Mouse (Mus musculus) lung, adult 2 months (tissue): ENCODE data around the gene Alcam. TPM values are rescaled to one million over a fixed set of nuclear protein-coding genes. Genes with fewer than 3 reads are reported as not detected.

Experiments used
- DNase-seq: peaks from one replicate; pipeline ENCODE4 v3.0.0; 2022
- H3K4me1 ChIP-seq: fragments of 200-500 bp; 2 replicates; pipeline ENCODE4 v1.6.1; 2011; ENCODE audit warnings: low read length; ENCODE audit not compliant: control insufficient read depth, insufficient read depth
- H3K4me3 ChIP-seq: fragments of 200-500 bp; replicated peaks from 2 replicates; pipeline ENCODE3; 2011; ENCODE audit warnings: low read depth, mild to moderate bottlenecking, control low read depth, low read length; ENCODE audit errors: extremely low read depth
- CTCF ChIP-seq: fragments of 200-500 bp; IDR thresholded peaks from 2 replicates; pipeline ENCODE4 v1.5.1; 2011; ENCODE audit warnings: mild to moderate bottlenecking, low read length, control low read depth; ENCODE audit not compliant: insufficient read depth
- POLR2A ChIP-seq: fragments of 200-500 bp; IDR thresholded peaks from 2 replicates; pipeline ENCODE4 v1.6.1; 2011; ENCODE audit warnings: low read depth, mild to moderate bottlenecking, control low read depth, low read length, borderline replicate concordance; ENCODE audit errors: extremely low read depth
- WGBS: fragments of 180-500 bp; shearing (Covaris S2); methylation state at CpG from one replicate; pipeline ENCODE4 v1.1.7; 2018; 5-methylcytosine and 5-hydroxymethylcytosine counted together
- polyA plus RNA-seq: library from polyadenylated mRNA; depleted of rRNA; stranded (reverse); fragments of >200 nt; gene quantifications from 2 replicates; pipeline ENCODE4 v1.2.3, GENCODE M21; 2012; rRNA removed

The Alcam gene
- 81.9 and 82.2 TPM in 2 replicates for polyA plus RNA-seq

- TF ChIP-seq CTCF (no peak), POLR2A (no peak)
- Histone ChIP-seq H3K4me1 (peaks cover 2% of the 10 kb centered on the region; the same call in 1 of the 2 replicates), H3K4me3 (peak within 1 kb of the TSS; percentile 93)
- DNase-seq = peak; percentile 44
- WGBS = 2% methylated on average over 14 of the region's 14 CpGs
Observed at GRCm38 (mm10) chr16:52453971-52454514, at the start of gene Alcam. Alcam (minus strand) TSS chr16:52454074.

- Histone ChIP-seq H3K4me3 (no peak overlapping the region), H3K4me1 (no peaks in the 10 kb centered on the region)
- no peak for DNase-seq
- no peak for TF ChIP-seq POLR2A
- no peak for TF ChIP-seq CTCF
- 73% methylated on average over 4 of the region's 4 CpGs for WGBS
Observed at GRCm38 (mm10) chr16:52498757-52499335, 45.0 kb upstream of the Alcam start.

GRCm38 (mm10) chr16:52490542-52490941, 36.7 kb upstream of the Alcam start:
- WGBS = 63% methylated on average over 1 of the region's 1 CpGs
- no peaks in the 10 kb centered on the region for H3K4me1 ChIP-seq
- no peak overlapping the region for H3K4me3 ChIP-seq
- no peak for DNase-seq
- TF ChIP-seq POLR2A = no peak
- no peak for TF ChIP-seq CTCF

- no peak for DNase-seq
- 67% methylated on average over 4 of the region's 4 CpGs for WGBS
- no peak for TF ChIP-seq POLR2A
- TF ChIP-seq CTCF = no peak
- Histone ChIP-seq H3K4me3 (no peak overlapping the region), H3K4me1 (no peaks in the 10 kb centered on the region)
Observed at GRCm38 (mm10) chr16:52474235-52474634, 20.4 kb upstream of the Alcam start.

GRCm38 (mm10) chr16:52473089-52473488, 19.2 kb upstream of the Alcam start:
- DNase-seq = no peak
- Histone ChIP-seq H3K4me3 (no peak overlapping the region), H3K4me1 (no peaks in the 10 kb centered on the region)
- 95% methylated on average over 2 of the region's 2 CpGs for WGBS
- no peak for TF ChIP-seq CTCF
- TF ChIP-seq POLR2A = no peak

- 68% methylated on average over 3 of the region's 3 CpGs for WGBS
- Histone ChIP-seq H3K4me3 (no peak overlapping the region), H3K4me1 (no peaks in the 10 kb centered on the region)
- no peak for TF ChIP-seq POLR2A
- TF ChIP-seq CTCF = no peak
- no peak for DNase-seq
Observed at GRCm38 (mm10) chr16:52472635-52473034, 18.8 kb upstream of the Alcam start.

GRCm38 (mm10) chr16:52472059-52472458, 18.2 kb upstream of the Alcam start:
- no peak for TF ChIP-seq CTCF
- TF ChIP-seq POLR2A = no peak
- DNase-seq = no peak
- Histone ChIP-seq H3K4me3 (no peak overlapping the region), H3K4me1 (no peaks in the 10 kb centered on the region)

GRCm38 (mm10) chr16:52470881-52471280, 17.0 kb upstream of the Alcam start:
- TF ChIP-seq CTCF (no peak), POLR2A (no peak)
- DNase-seq = no peak
- Histone ChIP-seq H3K4me3 (no peak overlapping the region), H3K4me1 (no peaks in the 10 kb centered on the region)
- WGBS = 30% methylated on average over 2 of the region's 2 CpGs

GRCm38 (mm10) chr16:52470226-52470625, 16.4 kb upstream of the Alcam start:
- 52% methylated on average over 3 of the region's 3 CpGs for WGBS

GRCm38 (mm10) chr16:52468426-52468825, 14.6 kb upstream of the Alcam start:
- TF ChIP-seq CTCF = no peak
- no peak for TF ChIP-seq POLR2A
- Histone ChIP-seq H3K4me3 (no peak overlapping the region), H3K4me1 (no peaks in the 10 kb centered on the region)
- no peak for DNase-seq

More at GRCm38 (mm10) chr16:52470226-52470625, 16.4 kb upstream of the Alcam start:
- no peak overlapping the region for H3K4me3 ChIP-seq
- DNase-seq = no peak
- no peaks in the 10 kb centered on the region for H3K4me1 ChIP-seq
- no peak for TF ChIP-seq POLR2A
- TF ChIP-seq CTCF = no peak
